Mouse (Mus musculus): ENCODE data around the gene Timm17b. TPM values are rescaled to one million over a fixed set of nuclear protein-coding genes. Genes with fewer than 3 reads are reported as not detected.

Timm17b gene
- total RNA-seq, 2 experiments from 2014 or later: 61.6 to 63.1 TPM

- DNase-seq (ENCODE audit: low spot score in 2 of 2): no peak
Observed at GRCm38 (mm10) chrX:7919601-7920383, 20.6 kb downstream of the Timm17b start, which contains the start of gene Pcsk1n. Gene Pcsk1n, plus strand, starts transcription at chrX:7919822.

GRCm38 (mm10) chrX:7922032-7922431 is 22.9 kb downstream of the Timm17b start:
- DNase-seq (ENCODE audit: low spot score in 2 of 2): no peak

- DNase-seq (ENCODE audit: low spot score in 2 of 2): no peak
Observed at GRCm38 (mm10) chrX:7926266-7926665, 27.1 kb downstream of the Timm17b start.

- DNase-seq (ENCODE audit: low spot score in 2 of 2): no peak
Observed at GRCm38 (mm10) chrX:7927116-7927515, 28.0 kb downstream of the Timm17b start.

- no peak for DNase-seq (ENCODE audit: low spot score in 2 of 2)
Observed at GRCm38 (mm10) chrX:7928270-7928790, 29.2 kb downstream of the Timm17b start, which contains the start of gene Eras. Gene Eras, minus strand, starts transcription at chrX:7928607.

- no peak for DNase-seq (ENCODE audit: low spot score in 2 of 2)
Observed at GRCm38 (mm10) chrX:7936874-7937273, 37.7 kb downstream of the Timm17b start.

- DNase-seq (ENCODE audit: low spot score in 2 of 2): no peak
Observed at GRCm38 (mm10) chrX:7937667-7938066, 38.5 kb downstream of the Timm17b start.

GRCm38 (mm10) chrX:7945618-7946017 is 46.5 kb downstream of the Timm17b start:
- no peak for DNase-seq (ENCODE audit: low spot score in 2 of 2)

- DNase-seq (ENCODE audit: low spot score in 2 of 2): no peak
Observed at GRCm38 (mm10) chrX:7947108-7947899, 48.1 kb downstream of the Timm17b start, which contains the start of gene Hdac6. Gene Hdac6, minus strand, starts transcription at chrX:7947889.

- DNase-seq (ENCODE audit: low spot score in 2 of 2): peak; percentile 76 to 88
Observed at GRCm38 (mm10) chrX:7947900-7948492, 48.8 kb downstream of the Timm17b start.

- DNase-seq (ENCODE audit: low spot score in 2 of 2): no peak
Observed at GRCm38 (mm10) chrX:7950091-7950490, 50.9 kb downstream of the Timm17b start.

Other genes starting within 250 kb of the Timm17b start
- 1 to 10 TPM; 8.9 to 9.5 TPM for gene Prickle3, start 242.1 kb upstream of the Timm17b start, total RNA-seq (2021)
- gene Plp2, start 228.0 kb upstream of the Timm17b start, total RNA-seq (2021): 100 to 1,000 TPM in 1 of 2 experiments, 10 to 100 TPM in 1; 82.9 to 104 TPM
- 1 to 10 TPM; 1.3 to 1.8 TPM for gene Magix, start 218.1 kb upstream of the Timm17b start, total RNA-seq (2021)
- 10 to 100 TPM; 22.6 to 26.6 TPM for gene Gpkow, start 202.2 kb upstream of the Timm17b start, total RNA-seq (2021)
- gene Wdr45, start 185.0 kb upstream of the Timm17b start, total RNA-seq (2021): 10 to 100 TPM; 25.6 to 30.7 TPM
- gene Gm45208, start 177.1 kb upstream of the Timm17b start, total RNA-seq (2021): not detected
- gene Praf2, start 170.9 kb upstream of the Timm17b start, total RNA-seq (2021): 10 to 100 TPM; 18.5 to 18.7 TPM
- gene Ccdc120, start 148.5 kb upstream of the Timm17b start, total RNA-seq (2021): 1 to 10 TPM; 2.7 to 4.0 TPM
- gene Tfe3, start 136.8 kb upstream of the Timm17b start, total RNA-seq (2021): 10 to 100 TPM; 16.9 to 19.4 TPM
- 10 to 100 TPM; 24.7 to 34.9 TPM for gene Gripap1, start 109.6 kb upstream of the Timm17b start, total RNA-seq (2021)
- 1 to 10 TPM; 1.3 to 1.5 TPM for gene Kcnd1, start 77.1 kb upstream of the Timm17b start, total RNA-seq (2021)
- 10 to 100 TPM; 36.5 to 37.6 TPM for gene Otud5, start 58.0 kb upstream of the Timm17b start, total RNA-seq (2021)
- gene Pim2, start 21.1 kb upstream of the Timm17b start, total RNA-seq (2021): 1 to 10 TPM; 1.8 TPM
- gene Slc35a2, start 15.3 kb upstream of the Timm17b start, total RNA-seq (2021): 10 to 100 TPM; 17.0 to 21.2 TPM
- 10 to 100 TPM; 39.3 to 51.3 TPM for gene Pqbp1, start 88 bp upstream of the Timm17b start, total RNA-seq (2021)
- not detected for gene Gm10491, start 8.5 kb downstream of the Timm17b start, total RNA-seq (2021)
- not detected for gene Gm10490, start 10.2 kb downstream of the Timm17b start, total RNA-seq (2021)
- under 1 TPM; 0.12 to 0.13 TPM for gene Pcsk1n, start 20.5 kb downstream of the Timm17b start, total RNA-seq (2021)
- gene Eras, start 29.2 kb downstream of the Timm17b start, total RNA-seq (2021): not detected
- 10 to 100 TPM; 11.0 to 13.1 TPM for gene Hdac6, start 48.5 kb downstream of the Timm17b start, total RNA-seq (2021)
- gene Gata1, start 78.7 kb downstream of the Timm17b start, total RNA-seq (2021): under 1 TPM; 0.27 to 0.54 TPM
- not detected for gene Glod5, start 119.1 kb downstream of the Timm17b start, total RNA-seq (2021)
- 10 to 100 TPM; 14.7 to 14.9 TPM for gene Suv39h1, start 175.4 kb downstream of the Timm17b start, total RNA-seq (2021)
- 1 to 10 TPM; 2.8 TPM for gene Was, start 191.1 kb downstream of the Timm17b start, total RNA-seq (2021)
- gene Wdr13, start 233.5 kb downstream of the Timm17b start, total RNA-seq (2021): 10 to 100 TPM; 29.5 to 34.2 TPM
- 100 to 1,000 TPM; 359 to 459 TPM for gene Rbm3, start 246.5 kb downstream of the Timm17b start, total RNA-seq (2021)

All from gastrocnemius, postnatal 4 days (tissue).